Mouse (Mus musculus): Measurements from ENCODE around the gene Gabrb3. TPM values are rescaled to one million over a fixed set of nuclear protein-coding genes. Genes with fewer than 3 reads are reported as not detected.

Gene Gabrb3
- polyA plus RNA-seq, 1 experiment from 2014 or later = 0.60 TPM

Small RNA genes within 50 kb of the gene (microRNA-seq; reads per million reads assigned to microRNA genes)
- not detected for gene Mir6389

Other genes starting within 250 kb of the Gabrb3 start
- 0.28 and 0.42 TPM in 2 replicates for gene Gabrg3, start 32.5 kb upstream of the Gabrb3 start, polyA plus RNA-seq (2016; fragmentation: Nextera tagmentation; extraction: Ambion mirVana)
- gene Gabra5, start 90.4 kb downstream of the Gabrb3 start, polyA plus RNA-seq (2016; fragmentation: Nextera tagmentation; extraction: Ambion mirVana) = 0.15 TPM in 2 replicates